Mouse (Mus musculus) left cerebral cortex, adult 9 months (tissue): Measurements from ENCODE around the gene Eml4.

ENCODE experiments used
- DNase-seq, 2 experiments: peaks; one replicate each; pipeline ENCODE4 v3.0.0; 2022; ENCODE audit warnings: low spot score in 2 of 2

Gene Eml4

DNA sequence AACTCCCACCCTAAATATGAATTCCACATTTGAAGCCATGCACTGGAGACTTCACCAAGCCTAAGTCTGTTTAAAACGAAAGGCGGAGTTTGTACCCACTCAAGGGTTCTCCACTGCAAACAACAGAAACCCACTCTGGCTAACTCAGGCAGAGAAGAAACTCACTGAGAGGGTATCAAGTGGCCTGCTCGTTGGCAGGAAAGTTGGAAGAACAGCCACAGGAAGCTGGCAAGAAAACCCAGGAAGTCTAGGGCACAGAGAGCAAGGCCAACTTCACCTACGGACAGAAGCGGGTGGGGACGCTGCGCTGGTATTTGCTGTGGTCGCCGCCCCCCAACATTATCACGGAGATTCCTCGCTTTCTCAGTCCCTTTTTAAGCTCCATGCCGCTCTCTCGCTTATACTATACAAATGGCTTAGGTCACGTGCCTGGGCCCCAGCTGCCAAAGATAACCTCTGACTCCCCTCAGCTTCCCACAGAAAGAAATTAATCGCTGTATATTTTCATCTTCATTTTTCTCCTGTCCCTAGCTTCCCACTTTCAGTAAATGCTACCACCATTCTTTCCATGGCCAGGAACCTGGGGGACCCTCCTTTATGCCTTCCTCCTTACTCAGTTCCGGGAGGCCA lies 9.7 kb upstream of the Eml4 start:
- no peak for DNase-seq

GRCm38 (mm10) chr17:83344226-83344625 lies 6.5 kb upstream of the Eml4 start:
- no peak for DNase-seq

DNA sequence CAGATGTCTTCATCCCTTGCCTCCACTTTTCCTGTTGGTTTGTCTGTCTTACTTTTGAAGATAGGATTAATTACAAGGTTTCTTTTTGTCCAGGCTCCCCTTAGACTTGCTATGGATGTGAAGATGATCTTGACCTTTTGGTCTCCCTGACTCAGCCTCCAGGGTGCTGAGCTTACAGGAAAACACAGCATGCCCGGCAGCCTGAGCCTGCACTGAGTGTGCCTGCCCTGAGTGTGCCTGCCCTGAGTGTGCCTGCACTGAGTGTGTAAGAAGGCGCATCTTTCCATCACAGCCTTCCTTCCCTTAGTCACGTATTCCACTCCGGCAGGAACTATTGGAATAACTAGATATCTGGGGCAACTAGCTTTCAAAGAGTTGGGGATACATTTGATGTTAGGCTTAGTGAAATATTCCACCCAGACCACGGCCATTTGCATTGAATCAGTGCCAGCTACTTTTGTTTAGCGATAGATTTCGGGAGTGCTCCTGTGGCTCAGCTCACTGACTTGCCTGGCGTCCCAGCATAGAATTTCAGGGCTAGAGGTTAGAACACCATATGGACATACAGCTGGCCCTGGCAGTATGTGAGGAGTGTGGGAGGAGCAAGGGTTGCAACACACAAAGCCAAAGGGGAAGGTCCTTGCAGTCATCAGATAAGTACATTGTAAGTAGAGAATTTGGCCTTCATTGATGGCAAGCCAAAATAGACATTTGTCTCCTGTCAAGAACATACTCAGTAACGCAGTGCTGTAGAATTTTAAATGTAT lies 2.5 kb upstream of the Eml4 start:
- DNase-seq, result no peak

GRCm38 (mm10) chr17:83351119-83351531 lies 394 bp downstream of the Eml4 start:
- no peak for DNase-seq

DNA sequence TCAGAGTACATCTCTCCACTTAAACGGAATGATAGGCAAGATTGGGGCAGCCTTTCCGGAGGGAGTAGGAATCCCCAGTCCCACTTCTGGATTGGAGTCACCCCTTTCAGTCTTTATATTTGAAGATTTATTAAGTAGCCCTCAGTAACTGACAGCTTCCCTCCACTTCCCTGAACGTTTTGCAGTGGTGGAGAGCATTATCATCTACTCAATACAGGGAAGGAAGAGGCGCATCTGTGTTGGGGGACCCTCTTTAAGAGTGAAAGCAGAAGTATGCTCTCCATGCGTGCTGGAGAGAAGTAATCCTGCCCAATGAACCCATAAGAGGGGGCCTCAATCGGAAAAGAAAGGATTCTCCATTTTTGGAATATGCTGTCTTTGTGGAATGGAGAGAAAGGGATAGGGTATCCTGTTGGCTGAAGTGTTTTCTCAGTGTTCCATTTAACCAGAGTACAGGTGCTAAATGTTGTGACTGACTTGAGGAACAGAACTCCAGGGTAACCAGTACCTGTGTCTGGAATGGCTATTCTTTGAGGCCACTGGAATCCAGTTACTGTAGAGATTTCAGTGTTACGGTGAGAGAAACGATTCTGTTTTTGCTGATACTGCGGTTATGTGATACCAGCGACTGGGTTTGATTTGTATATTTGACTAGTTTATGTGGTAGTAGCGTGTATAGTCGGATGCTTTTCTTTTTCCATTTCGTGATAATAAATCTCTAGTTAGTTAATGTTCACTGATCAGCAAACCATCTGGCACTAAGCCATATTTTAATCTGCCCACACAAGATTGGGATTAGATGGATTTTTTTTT lies 1.1 kb downstream of the Eml4 start:
- no peak for DNase-seq

DNA sequence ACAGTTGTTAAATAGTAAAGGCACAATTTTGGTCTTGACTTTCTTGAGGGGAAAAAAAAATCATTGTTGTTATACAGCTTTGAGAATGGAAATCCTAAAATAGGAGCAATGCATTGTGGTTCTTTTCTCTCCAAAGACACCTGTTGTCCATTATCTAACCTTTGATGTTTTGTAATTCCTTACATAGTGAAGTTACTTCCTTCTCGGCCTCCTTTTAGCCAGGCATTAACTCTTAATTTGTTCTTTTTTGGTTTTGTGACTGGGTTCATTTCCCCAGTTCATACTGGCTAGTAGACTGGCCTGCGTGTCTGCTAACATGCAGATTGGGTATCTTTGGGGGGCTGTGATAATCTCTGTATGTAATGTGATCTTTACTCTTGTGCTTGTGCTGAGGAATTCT lies 1.7 kb downstream of the Eml4 start:
- no peak for DNase-seq

- no peak for DNase-seq
Measured at GRCm38 (mm10) chr17:83353011-83353410, 2.3 kb downstream of the Eml4 start.

DNA sequence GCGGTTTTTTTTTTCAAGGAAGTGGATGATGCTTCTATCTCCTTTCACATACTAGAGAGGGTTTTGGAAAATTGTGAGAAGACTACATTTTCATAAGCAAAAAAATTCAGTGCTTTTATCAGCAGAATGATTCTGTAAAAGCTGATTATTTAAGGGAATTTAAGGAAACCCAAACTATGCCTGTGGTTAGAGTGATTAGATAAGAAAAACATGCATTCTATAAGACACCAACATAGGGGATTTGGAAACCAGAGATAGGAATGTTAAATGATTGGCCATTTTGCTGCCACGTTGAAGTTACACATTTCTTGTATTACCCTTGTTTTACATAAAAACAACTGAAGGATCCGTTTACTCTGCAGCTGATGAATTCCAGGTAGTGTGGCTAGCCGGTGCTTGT lies 2.7 kb downstream of the Eml4 start:
- DNase-seq, result no peak

- no peak for DNase-seq
Measured at GRCm38 (mm10) chr17:83355481-83355880, 4.8 kb downstream of the Eml4 start.

DNA sequence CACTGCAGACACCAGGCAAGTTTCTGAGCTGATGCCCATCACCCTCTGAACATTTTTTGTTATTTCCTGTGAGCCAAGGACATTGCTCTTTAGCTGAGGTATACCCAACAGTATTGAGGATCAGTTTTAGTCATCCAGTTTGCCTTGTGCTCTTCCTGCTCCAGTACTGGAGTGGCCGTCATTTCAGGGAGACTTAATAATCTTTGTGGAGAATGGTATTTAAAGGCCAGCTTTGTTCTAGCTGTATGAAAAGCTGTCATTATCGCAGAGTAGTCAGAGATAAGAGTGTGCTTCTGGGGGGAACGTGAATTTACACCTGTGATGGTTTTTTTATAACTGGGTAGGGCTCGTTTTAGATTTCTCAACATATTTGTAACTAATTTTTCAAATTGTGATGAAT lies 9.2 kb downstream of the Eml4 start:
- no peak for DNase-seq

- no peak for DNase-seq
Measured at GRCm38 (mm10) chr17:83360796-83361566, 10.2 kb downstream of the Eml4 start.

DNA sequence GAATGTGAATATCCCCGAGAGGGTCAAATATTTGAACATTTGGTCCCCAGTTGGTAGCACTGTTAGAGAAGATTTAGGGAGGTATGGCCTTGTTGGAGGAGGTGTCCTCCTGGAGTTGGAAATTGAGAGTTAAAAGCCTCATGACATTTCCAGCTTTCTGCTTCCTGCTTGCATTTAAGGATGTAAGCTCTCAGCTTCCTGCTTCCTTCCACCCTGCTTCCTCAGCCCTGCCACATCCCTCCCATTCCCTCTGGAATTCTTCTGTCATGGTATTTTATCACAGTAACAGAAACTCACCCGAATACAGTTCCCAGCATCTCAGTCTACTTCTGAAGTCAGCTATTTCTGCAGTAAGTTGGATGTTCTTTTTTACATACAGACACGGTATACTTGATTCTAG lies 12.3 kb downstream of the Eml4 start:
- DNase-seq, result no peak

DNA sequence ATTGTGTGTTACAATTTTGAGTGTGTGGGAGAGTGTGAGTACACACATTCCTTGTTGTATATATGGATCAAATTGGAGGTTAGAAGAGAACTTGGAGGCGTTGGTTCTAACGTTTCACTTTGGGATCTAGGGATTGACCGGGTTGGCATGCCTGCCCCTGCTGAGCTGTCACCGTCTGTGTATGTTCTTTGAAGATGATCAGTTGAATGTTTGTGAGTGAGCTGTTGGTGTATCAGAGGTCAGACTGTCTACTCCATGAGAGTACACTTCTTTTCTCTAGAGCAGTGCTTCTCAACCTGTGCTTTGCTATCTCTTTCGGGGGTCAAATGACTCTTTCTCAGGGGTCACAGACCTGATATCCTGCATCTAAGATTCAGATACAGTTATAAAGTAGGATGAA lies 13.6 kb downstream of the Eml4 start:
- DNase-seq, result no peak

- DNase-seq, result no peak
Measured at GRCm38 (mm10) chr17:83365130-83365529, 14.4 kb downstream of the Eml4 start.

- no peak for DNase-seq
Measured at GRCm38 (mm10) chr17:83365614-83366355, 15.1 kb downstream of the Eml4 start.

DNA sequence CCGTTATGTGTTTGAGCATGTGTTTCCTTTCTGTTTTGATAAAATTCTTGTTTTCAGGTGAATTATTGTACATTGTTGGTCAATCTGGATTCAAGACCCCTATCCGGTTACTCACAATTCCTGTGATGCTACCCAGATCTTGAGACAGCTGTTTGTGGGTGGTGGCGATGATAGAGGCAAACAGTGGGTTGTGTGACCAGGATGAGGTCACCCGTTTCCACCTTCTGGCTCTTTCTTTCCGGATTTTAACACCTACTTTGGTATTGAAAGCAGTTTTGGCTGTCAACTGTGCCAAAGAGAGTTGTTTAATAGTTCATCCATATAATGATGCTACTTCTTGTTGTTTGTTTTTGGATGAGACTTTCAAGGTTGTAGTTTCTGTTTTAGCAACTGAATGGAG lies 16.7 kb downstream of the Eml4 start:
- no peak for DNase-seq

DNA sequence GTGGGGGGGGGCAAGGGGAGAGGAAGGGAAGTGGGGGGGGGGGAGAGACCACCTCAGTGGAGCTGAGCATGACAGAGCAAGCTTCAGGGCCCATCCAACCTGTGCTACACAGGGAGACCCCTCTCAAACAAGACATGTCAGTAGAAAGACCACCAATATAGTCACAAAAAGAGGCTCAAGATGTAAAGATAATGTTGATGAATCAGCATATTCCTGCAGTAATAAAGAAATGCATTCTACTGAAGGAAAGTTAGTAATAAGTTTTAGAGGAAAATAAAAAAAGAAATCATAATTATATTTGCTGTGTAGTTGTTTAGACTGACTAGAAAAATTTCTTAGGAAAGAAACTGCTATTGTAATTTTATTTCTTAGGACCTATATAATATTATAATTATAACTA lies 23.4 kb downstream of the Eml4 start:
- no peak for DNase-seq

GRCm38 (mm10) chr17:83375848-83376247 lies 25.1 kb downstream of the Eml4 start:
- DNase-seq, result no peak

GRCm38 (mm10) chr17:83376801-83377200 lies 26.1 kb downstream of the Eml4 start:
- no peak for DNase-seq

DNA sequence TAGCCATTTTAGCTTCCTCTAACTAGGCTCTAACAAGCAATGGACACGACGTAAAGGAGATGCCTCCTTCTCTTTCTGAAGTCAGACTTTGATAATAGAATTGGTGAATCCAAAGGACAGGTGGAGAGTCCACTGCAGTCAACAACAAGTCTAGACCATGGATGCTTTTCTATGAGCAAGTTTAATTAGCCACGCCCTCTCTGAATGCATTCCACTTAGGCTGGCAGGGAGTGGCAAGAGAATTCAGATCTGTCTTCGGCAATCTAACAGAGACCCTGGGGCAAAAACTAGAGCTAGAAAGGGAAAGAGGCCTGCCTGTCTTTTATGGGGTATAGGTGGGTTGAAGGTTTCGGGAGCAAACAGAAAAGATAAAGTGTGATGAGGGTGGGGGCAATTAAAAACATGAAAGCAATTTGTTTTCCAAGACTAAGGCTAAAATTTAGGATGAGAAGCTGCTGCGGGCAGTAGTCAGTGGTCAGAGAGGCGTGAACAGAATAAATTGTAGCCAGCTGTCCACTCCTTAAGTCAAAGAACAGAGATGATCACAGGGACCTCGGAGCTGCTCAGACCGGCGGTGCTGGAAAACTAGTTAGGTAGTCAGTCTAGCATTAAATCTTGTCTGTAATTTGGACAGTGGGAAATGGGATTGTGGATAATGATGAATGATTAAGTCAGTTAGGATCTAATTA lies 27.2 kb downstream of the Eml4 start:
- DNase-seq, result no peak

DNA sequence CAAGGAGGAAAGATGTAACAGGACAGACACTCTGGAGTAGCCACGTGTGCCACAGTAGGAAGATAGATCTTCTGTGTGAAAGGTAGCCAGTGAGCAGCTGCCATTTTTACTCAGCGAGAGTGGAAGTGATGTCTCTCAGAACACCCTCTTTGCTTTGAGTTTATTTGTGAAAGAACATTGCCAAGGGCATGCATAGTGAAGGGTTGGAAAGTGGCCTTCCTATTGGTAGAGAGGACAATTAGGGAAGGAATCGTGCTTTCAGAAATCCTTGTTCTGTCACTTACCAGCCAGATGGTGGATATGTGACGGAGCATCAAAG lies 27.7 kb downstream of the Eml4 start:
- DNase-seq, result no peak
